Mouse (Mus musculus): Measurements from ENCODE around the gene Timd2.

- TF ChIP-seq CTCF (IDR thresholded peaks at IDR 0.05; ENCODE audit: low read depth) (no peak), EP300 (IDR thresholded peaks at IDR 0.05; ENCODE audit: low read depth) (no peak)
Observed at GRCm38 (mm10) chr11:46754669-46755068, 47.8 kb upstream of the Timd2 start.

Data from heart, postnatal 0 days (tissue).